Mouse (Mus musculus) testis, adult 2 months (tissue): ENCODE results near the gene Sf3b5. TPM values are rescaled to one million over a fixed set of nuclear protein-coding genes. Genes with fewer than 3 reads are reported as not detected.

Experiments used
- H3K27ac ChIP-seq: fragments of 200-500 bp; 2 replicates; pipeline ENCODE4 v1.5.1; 2012; ENCODE audit warnings: low read depth, low read length; ENCODE audit not compliant: control insufficient read depth, insufficient read depth
- H3K27me3 ChIP-seq: fragments of 200-500 bp; 2 replicates; pipeline ENCODE4 v1.6.1; 2012; ENCODE audit warnings: mild to moderate bottlenecking, low read length, moderate library complexity; ENCODE audit not compliant: control insufficient read depth, insufficient read depth
- H3K36me3 ChIP-seq: fragments of 200-500 bp; 2 replicates; pipeline ENCODE4 v1.6.1; 2012; ENCODE audit warnings: mild to moderate bottlenecking, low read length; ENCODE audit not compliant: control insufficient read depth, insufficient read depth
- H3K4me1 ChIP-seq: fragments of 200-500 bp; 2 replicates; pipeline ENCODE4 v1.6.1; 2012; ENCODE audit warnings: low read length; ENCODE audit not compliant: control insufficient read depth, insufficient read depth
- H3K4me3 ChIP-seq: fragments of 200-500 bp; 2 replicates; pipeline ENCODE4 v1.5.1; 2012; ENCODE audit warnings: low read depth, mild to moderate bottlenecking, low read length, moderate library complexity, mixed read lengths; ENCODE audit not compliant: control insufficient read depth
- CTCF ChIP-seq: fragments of 200-500 bp; IDR thresholded peaks from 2 replicates; pipeline ENCODE4 v1.5.1; 2012; ENCODE audit warnings: low read depth, mild to moderate bottlenecking, inconsistent platforms, low read length, moderate library complexity; ENCODE audit not compliant: control insufficient read depth, insufficient read depth, insufficient replicate concordance
- POLR2A ChIP-seq: fragments of 200-500 bp; IDR thresholded peaks from 2 replicates; pipeline ENCODE4 v1.6.1; 2012; ENCODE audit warnings: low read depth, mild to moderate bottlenecking, inconsistent platforms, low read length, moderate library complexity; ENCODE audit not compliant: control insufficient read depth
- polyA plus RNA-seq: library from polyadenylated mRNA; depleted of rRNA; stranded (reverse); fragments of >200 nt; gene quantifications from 2 replicates; pipeline ENCODE4 v1.2.3, GENCODE M21; 2012

The Sf3b5 gene
- polyA plus RNA-seq, 1 experiment: 10.5 TPM

DNA sequence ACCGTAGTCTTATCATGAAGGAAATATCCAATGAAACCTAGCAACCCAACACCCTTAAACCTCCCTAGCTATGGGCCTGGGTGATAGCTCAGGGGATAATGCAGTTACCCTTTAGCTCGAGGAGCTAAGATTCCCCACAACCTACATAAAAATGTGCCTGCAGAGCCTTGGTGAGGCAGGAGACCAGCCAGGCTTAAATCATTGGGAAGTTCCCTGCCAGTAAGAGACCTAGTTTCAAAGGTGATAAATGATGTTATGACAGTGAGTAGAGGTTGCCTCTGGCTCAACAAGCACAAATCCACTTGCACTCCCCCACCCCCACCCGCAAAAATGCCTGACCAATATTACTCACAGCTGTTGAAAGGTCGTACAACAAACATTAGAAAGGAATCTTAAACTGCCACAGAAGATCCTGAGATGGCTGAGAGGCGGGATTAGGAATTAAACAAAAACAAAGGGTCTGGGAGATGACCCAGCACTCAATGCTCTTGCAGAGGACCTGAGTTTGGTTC, 39.4 kb upstream of the Sf3b5 start:
- Histone ChIP-seq H3K4me3 (no peak overlapping the region), H3K36me3 (no peaks in the 10 kb centered on the region), H3K4me1 (no peaks in the 10 kb centered on the region; the same call in 1 of the 2 replicates), H3K27ac (no peak overlapping the region), H3K27me3 (no peaks in the 10 kb centered on the region)
- TF ChIP-seq POLR2A: no peak
- no peak for TF ChIP-seq CTCF

DNA sequence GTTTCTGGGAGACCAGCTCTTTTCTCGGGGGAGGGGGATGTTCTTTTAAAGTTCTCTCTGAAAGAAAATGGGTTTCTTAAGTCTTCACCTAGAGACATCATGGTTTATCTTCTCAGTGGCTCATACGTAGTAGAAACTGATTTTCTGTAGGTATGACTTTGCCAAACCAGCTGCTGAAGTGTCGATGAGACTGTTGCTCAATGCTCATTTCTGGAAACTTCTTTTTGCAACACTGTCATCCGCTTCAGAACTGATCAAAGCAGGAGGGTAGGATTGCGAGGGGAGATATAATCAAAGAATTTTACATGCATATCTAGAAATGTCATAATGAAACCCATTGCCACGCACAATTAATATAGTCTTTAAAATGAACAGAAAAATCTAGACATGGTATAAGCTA, 30.6 kb upstream of the Sf3b5 start:
- no peaks in the 10 kb centered on the region for H3K4me1 ChIP-seq
- no peak overlapping the region for H3K4me3 ChIP-seq
- H3K27ac ChIP-seq: no peak overlapping the region
- H3K27me3 ChIP-seq: no peaks in the 10 kb centered on the region
- no peak for TF ChIP-seq CTCF
- no peak for TF ChIP-seq POLR2A
- H3K36me3 ChIP-seq: no peaks in the 10 kb centered on the region

- Histone ChIP-seq H3K27ac (no peak overlapping the region), H3K27me3 (no peaks in the 10 kb centered on the region), H3K4me3 (no peak overlapping the region), H3K36me3 (no peaks in the 10 kb centered on the region), H3K4me1 (no peaks in the 10 kb centered on the region)
- TF ChIP-seq CTCF (no peak), POLR2A (no peak)
These were observed 29.7 kb upstream of the Sf3b5 start for GRCm38 (mm10) chr10:12975461-12975860.

DNA sequence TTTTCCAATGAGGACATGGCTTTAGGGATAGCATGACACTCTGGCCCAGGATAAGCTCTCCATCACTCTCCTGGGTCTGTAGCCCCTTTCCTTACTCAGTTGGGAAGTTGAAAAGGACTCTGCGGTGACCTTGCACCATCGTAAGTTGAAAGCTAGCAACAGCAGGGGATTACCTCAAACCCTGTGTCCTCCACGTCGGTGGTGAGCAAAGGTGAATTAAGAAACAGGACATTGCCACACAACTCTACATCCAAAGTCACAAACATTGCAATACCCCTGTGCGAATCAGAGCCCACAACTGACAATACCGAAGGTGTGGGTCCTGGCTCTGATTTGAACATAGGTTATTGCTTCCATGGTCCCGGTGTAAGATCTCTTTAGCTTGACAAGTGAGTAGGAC, 29.2 kb upstream of the Sf3b5 start:
- H3K27me3 ChIP-seq: no peaks in the 10 kb centered on the region
- no peaks in the 10 kb centered on the region for H3K4me1 ChIP-seq

DNA sequence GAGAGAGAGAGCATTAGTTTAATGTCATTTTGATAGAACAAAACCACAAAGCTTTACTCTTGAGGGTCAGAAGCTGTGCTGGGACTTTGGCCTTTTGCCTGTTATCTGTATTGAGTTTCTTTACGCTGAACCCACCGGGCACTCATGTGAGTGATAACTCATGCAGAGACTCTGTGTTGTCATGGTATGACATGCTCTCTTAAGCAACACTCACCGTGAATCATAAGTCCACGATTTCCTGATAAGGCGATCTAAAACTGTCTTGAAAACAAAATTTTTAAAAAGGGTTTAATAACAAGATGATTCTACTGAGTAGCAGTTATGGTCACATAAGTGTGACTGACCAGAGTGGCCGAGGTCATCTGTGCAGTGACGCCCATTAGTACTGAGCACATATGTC, 28.6 kb upstream of the Sf3b5 start:
- H3K4me3 ChIP-seq: no peak overlapping the region
- no peak overlapping the region for H3K27ac ChIP-seq
- no peaks in the 10 kb centered on the region for H3K4me1 ChIP-seq
- no peak for TF ChIP-seq CTCF
- TF ChIP-seq POLR2A: no peak
- no peaks in the 10 kb centered on the region for H3K36me3 ChIP-seq
- no peaks in the 10 kb centered on the region for H3K27me3 ChIP-seq

More for the DNA sequence above, 29.2 kb upstream of the Sf3b5 start:
- TF ChIP-seq CTCF: no peak
- no peak for TF ChIP-seq POLR2A
- H3K4me3 ChIP-seq: no peak overlapping the region
- no peaks in the 10 kb centered on the region for H3K36me3 ChIP-seq
- no peak overlapping the region for H3K27ac ChIP-seq

DNA sequence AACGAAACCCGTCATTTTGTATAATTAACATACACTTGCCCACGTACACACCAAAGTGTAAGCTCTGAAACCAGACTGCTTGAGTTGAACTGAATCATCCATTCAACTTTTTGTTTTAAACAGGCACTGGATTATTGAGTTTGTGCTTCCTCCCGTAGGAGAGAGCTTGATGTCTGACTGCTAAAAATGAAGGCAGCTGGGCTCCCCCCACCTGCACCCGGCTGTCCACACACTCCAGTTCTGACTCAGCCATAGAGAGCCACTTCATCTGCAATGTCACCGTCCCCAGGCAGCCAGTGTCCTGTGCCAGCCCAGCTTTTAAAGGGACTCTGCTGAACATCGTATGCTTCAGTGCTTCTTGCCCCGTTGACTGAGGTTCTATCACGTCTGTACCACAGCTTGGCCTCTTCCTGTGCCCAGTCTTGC, 27.3 kb upstream of the Sf3b5 start:
- H3K4me3 ChIP-seq: no peak overlapping the region
- H3K36me3 ChIP-seq: no peaks in the 10 kb centered on the region
- H3K4me1 ChIP-seq: no peaks in the 10 kb centered on the region
- TF ChIP-seq POLR2A (no peak), CTCF (no peak)
- no peak overlapping the region for H3K27ac ChIP-seq
- no peaks in the 10 kb centered on the region for H3K27me3 ChIP-seq

GRCm38 (mm10) chr10:12981071-12981470, 24.1 kb upstream of the Sf3b5 start:
- Histone ChIP-seq H3K27me3 (no peaks in the 10 kb centered on the region), H3K4me1 (no peaks in the 10 kb centered on the region), H3K4me3 (no peak overlapping the region), H3K36me3 (no peaks in the 10 kb centered on the region), H3K27ac (no peak overlapping the region)
- TF ChIP-seq CTCF: no peak
- no peak for TF ChIP-seq POLR2A

- Histone ChIP-seq H3K27me3 (no peaks in the 10 kb centered on the region), H3K4me1 (no peaks in the 10 kb centered on the region), H3K36me3 (no peaks in the 10 kb centered on the region), H3K27ac (no peak overlapping the region), H3K4me3 (no peak overlapping the region)
- no peak for TF ChIP-seq CTCF
- no peak for TF ChIP-seq POLR2A
These were observed 21.6 kb upstream of the Sf3b5 start for GRCm38 (mm10) chr10:12983516-12983915.
